Mouse (Mus musculus) Patski (cell line): Measurements from ENCODE around the gene Vgf. TPM values are rescaled to one million over a fixed set of nuclear protein-coding genes. Genes with fewer than 3 reads are reported as not detected.

Source experiments
- ATAC-seq: fragments of 100-300 bp; one replicate; pipeline ENCODE4 v1.8.0; 2021
- CTCF ChIA-PET: fragments of 350-600 bp; sonication (Branson Sonifier 250); formaldehyde crosslinking; loops from one replicate; lab custom pipeline; 2022; ENCODE audit warnings: inconsistent platforms; lab: Charles Lee
- POLR2A ChIA-PET: fragments of 350-600 bp; sonication (Branson Sonifier 250); formaldehyde crosslinking; loops from one replicate; lab custom pipeline; 2022; ENCODE audit warnings: antibody characterized with exemption, inconsistent platforms; lab: Charles Lee
- DNase-seq: peaks from one replicate; pipeline ENCODE4 v3.0.0-alpha.2; 2011; ENCODE audit warnings: low read depth, low spot score
- H3K27me3 ChIP-seq: fragments of 371-371 bp; one replicate; pipeline ENCODE4 v1.5.1; 2021
- CTCF ChIP-seq: fragments of 100-300 bp; IDR thresholded peaks from one replicate; pipeline ENCODE4 v1.5.1; 2021
- in situ Hi-C: fragments of 300-500 bp; cut with MboI; formaldehyde crosslinking; loops from 3 replicates; pipeline ENCODE4 v1.11.1; 2018; ENCODE audit warnings: low pct_unique_long_range_greater_than_20kb, mixed read lengths
- polyA plus RNA-seq: library from polyadenylated mRNA; unstranded; gene quantifications from one replicate; pipeline ENCODE4 v1.2.3, GENCODE M21; 2021

Vgf gene
- polyA plus RNA-seq: 0.89 TPM

GRCm38 (mm10) chr5:137026092-137026491 is at the start of gene Vgf:
Gene Vgf (plus strand): TSS chr5:137026392.
- no peaks in the 10 kb centered on the region for H3K27me3 ChIP-seq
- DNase-seq: no peak
- POLR2A ChIA-PET: interaction anchor here (0.7 kb wide), 1 partner anchor 45 kb away, joined by 6 read pairs; no protein-coding TSS in a partner anchor
- TF ChIP-seq CTCF: no peak
- CTCF ChIA-PET: no interaction called here
- in situ Hi-C loops: no loop called here
- no peak for ATAC-seq

- ATAC-seq: no peak
- H3K27me3 ChIP-seq: no peaks in the 10 kb centered on the region
- TF ChIP-seq CTCF: no peak
- POLR2A ChIA-PET: no interaction called here
- CTCF ChIA-PET: interaction anchor here (1.9 kb wide), 1 partner anchor 42 kb away, joined by 4 read pairs; no protein-coding TSS in a partner anchor
- no peak for DNase-seq
- in situ Hi-C loops: no loop called here
Observed at GRCm38 (mm10) chr5:136977769-136978168, 48.4 kb upstream of the Vgf start.

GRCm38 (mm10) chr5:136979762-136980161 is 46.4 kb upstream of the Vgf start:
- ChIA-PET CTCF (no interaction called here), POLR2A (interaction anchor here (1.5 kb wide), 1 partner anchor 13 kb away, joined by 3 read pairs; no protein-coding TSS in a partner anchor)
- H3K27me3 ChIP-seq: no peaks in the 10 kb centered on the region
- in situ Hi-C loops: no loop called here
- ATAC-seq (no peak), DNase-seq (no peak)
- no peak for TF ChIP-seq CTCF

GRCm38 (mm10) chr5:136980974-136981373 is 45.2 kb upstream of the Vgf start:
- in situ Hi-C loops: no loop called here

GRCm38 (mm10) chr5:136982338-136982930 is 43.8 kb upstream of the Vgf start:
- DNase-seq (no peak), ATAC-seq (no peak)
- POLR2A ChIA-PET: no interaction called here
- no peaks in the 10 kb centered on the region for H3K27me3 ChIP-seq
- in situ Hi-C loops: no loop called here
- no peak for TF ChIP-seq CTCF
- CTCF ChIA-PET: interaction anchor here (0.7 to 3.9 kb wide), 6 partner anchors 13 to 23 kb away, joined by 3 to 13 read pairs (median 3); no protein-coding TSS in a partner anchor

More at GRCm38 (mm10) chr5:136980974-136981373, 45.2 kb upstream of the Vgf start:
- DNase-seq (no peak), ATAC-seq (no peak)
- TF ChIP-seq CTCF: no peak
- ChIA-PET CTCF (interaction anchor here (1.0 to 3.9 kb wide), 2 partner anchors 10 to 18 kb away, joined by 3 to 13 read pairs; no protein-coding TSS in a partner anchor), POLR2A (interaction anchor here (0.6 to 1.5 kb wide), 2 partner anchors 14 to 40 kb away, joined by 3 read pairs; no protein-coding TSS in a partner anchor)
- no peaks in the 10 kb centered on the region for H3K27me3 ChIP-seq

GRCm38 (mm10) chr5:136984828-136985227 is 41.4 kb upstream of the Vgf start:
- in situ Hi-C loops: no loop called here
- CTCF ChIA-PET: interaction anchor here (1.3 kb wide), 1 partner anchor 15 kb away, joined by 3 read pairs; no protein-coding TSS in a partner anchor

GRCm38 (mm10) chr5:136986695-136987137 is 39.5 kb upstream of the Vgf start, which contains the start of gene Plod3:
Gene Plod3 (plus strand): TSS chr5:136987019.
- peak; percentile 97 for DNase-seq
- in situ Hi-C loops: no loop called here
- POLR2A ChIA-PET: interaction anchor here (0.5 to 1.4 kb wide), 8 partner anchors 20 to 352 kb away, joined by 3 to 4 read pairs (median 4); no protein-coding TSS in a partner anchor
- peak; percentile 42 for ATAC-seq
- no peaks in the 10 kb centered on the region for H3K27me3 ChIP-seq
- CTCF ChIA-PET: no interaction called here
- no peak for TF ChIP-seq CTCF

More at GRCm38 (mm10) chr5:136984828-136985227, 41.4 kb upstream of the Vgf start:
- ATAC-seq: no peak
- no peak for DNase-seq
- no peak for TF ChIP-seq CTCF
- POLR2A ChIA-PET: no interaction called here
- H3K27me3 ChIP-seq: no peaks in the 10 kb centered on the region

- CTCF ChIA-PET: no interaction called here
- peak; percentile 53 for ATAC-seq
- in situ Hi-C loops: no loop called here
Observed at GRCm38 (mm10) chr5:136987138-136987933, 38.9 kb upstream of the Vgf start.

GRCm38 (mm10) chr5:136987934-136988271 is 38.3 kb upstream of the Vgf start, which contains the start of gene Znhit1:
Gene Znhit1 (minus strand): TSS chr5:136988021.
- ATAC-seq (peak; percentile 4), DNase-seq (no peak)
- ChIA-PET CTCF (no interaction called here), POLR2A (no interaction called here)
- in situ Hi-C loops: no loop called here
- no peak for TF ChIP-seq CTCF
- no peaks in the 10 kb centered on the region for H3K27me3 ChIP-seq

More at GRCm38 (mm10) chr5:136987138-136987933, 38.9 kb upstream of the Vgf start:
- DNase-seq: no peak
- no peak for TF ChIP-seq CTCF
- POLR2A ChIA-PET: interaction anchor here (0.5 to 1.4 kb wide), 8 partner anchors 20 to 351 kb away, joined by 3 to 4 read pairs (median 4); no protein-coding TSS in a partner anchor
- H3K27me3 ChIP-seq: no peaks in the 10 kb centered on the region

GRCm38 (mm10) chr5:136988420-136988819 is 37.8 kb upstream of the Vgf start:
- in situ Hi-C loops: no loop called here
- ATAC-seq: no peak
- H3K27me3 ChIP-seq: no peaks in the 10 kb centered on the region
- no peak for DNase-seq
- POLR2A ChIA-PET: no interaction called here
- no peak for TF ChIP-seq CTCF
- CTCF ChIA-PET: no interaction called here
